Mouse (Mus musculus) MEL (cell line): ENCODE results near the gene Ccdc57. TPM values are rescaled to one million over a fixed set of nuclear protein-coding genes. Genes with fewer than 3 reads are reported as not detected.
A peak's percentile ranks its signal among the peaks of the same experiment; 100 is the strongest.

Experiments used
- DNase-seq: peaks from one replicate; pipeline ENCODE4 v3.0.0; 2011; ENCODE audit warnings: low read depth, low spot score
- H3K27ac ChIP-seq: 2 replicates; pipeline ENCODE4 v1.5.1; 2012; ENCODE audit warnings: low read depth, mild to moderate bottlenecking, control low read depth, low read length, moderate library complexity; ENCODE audit not compliant: control insufficient read depth
- H3K27me3 ChIP-seq, 2 experiments: fragments of 150-350 bp in 1 of 2; sonication (generic) in 1 of 2; 2 replicates each; pipeline ENCODE4 v1.6.1; 2012; ENCODE audit warnings: low read length in 2 of 2, mild to moderate bottlenecking in 2 of 2, improper control_type of control experiment in 1 of 2, moderate library complexity in 1 of 2; ENCODE audit not compliant: insufficient read depth in 2 of 2, control insufficient read depth in 1 of 2
- H3K36me3 ChIP-seq, 2 experiments: 2 replicates each; pipeline ENCODE4 v1.6.1; 2012 to 2014; ENCODE audit warnings: low read length in 2 of 2, improper control_type of control experiment in 1 of 2, inconsistent platforms in 1 of 2, mild to moderate bottlenecking in 1 of 2; ENCODE audit not compliant: insufficient read depth in 2 of 2, control insufficient read depth in 1 of 2
- H3K4me1 ChIP-seq, 2 experiments: fragments of 150-350 bp in 1 of 2; sonication (generic) in 1 of 2; 2 replicates each; pipeline ENCODE4 v1.6.1; 2012; ENCODE audit warnings: low read length in 2 of 2, improper control_type of control experiment in 1 of 2, mild to moderate bottlenecking in 1 of 2; ENCODE audit not compliant: insufficient read depth in 2 of 2, control insufficient read depth in 1 of 2
- H3K4me3 ChIP-seq, 2 experiments: fragments of 150-350 bp in 1 of 2; sonication (generic) in 1 of 2; 2 replicates each; pipeline ENCODE4 v1.5.1; 2012; ENCODE audit warnings: low read depth in 2 of 2, low read length in 2 of 2, mild to moderate bottlenecking in 2 of 2, moderate library complexity in 2 of 2, control low read depth in 1 of 2, improper control_type of control experiment in 1 of 2; ENCODE audit not compliant: control insufficient read depth in 1 of 2, insufficient read depth in 1 of 2
- H3K79me2 ChIP-seq: 2 replicates; pipeline ENCODE4 v1.6.1; 2012; ENCODE audit warnings: mild to moderate bottlenecking, low read length, moderate library complexity; ENCODE audit not compliant: control insufficient read depth, poor library complexity, insufficient read depth
- H3K9ac ChIP-seq: 2 replicates; pipeline ENCODE4 v1.6.1; 2012; ENCODE audit warnings: low read depth, mild to moderate bottlenecking, control low read depth, low read length, moderate library complexity; ENCODE audit not compliant: control insufficient read depth, poor library complexity, severe bottlenecking
- H3K9me3 ChIP-seq: fragments of 150-350 bp; sonication (generic); replicated peaks from 2 replicates; pipeline ENCODE4 v1.6.1; 2012; ENCODE audit warnings: mild to moderate bottlenecking, low read length, improper control_type of control experiment, moderate library complexity; ENCODE audit not compliant: insufficient read depth
- BHLHE40 ChIP-seq: IDR thresholded peaks from 2 replicates; pipeline ENCODE4 v1.6.1; 2012; ENCODE audit warnings: low read depth, mild to moderate bottlenecking, inconsistent platforms, low read length, improper control_type of control experiment, borderline replicate concordance
- CTCF ChIP-seq, 3 experiments: IDR thresholded peaks in 2 of 3; conservative IDR thresholded peaks in 1 of 3; 2 replicates each; pipeline ENCODE4 v1.5.1; 2011 to 2012; ENCODE audit warnings: low read length in 3 of 3, low read depth in 2 of 3, mild to moderate bottlenecking in 2 of 3, improper control_type of control experiment in 1 of 3, inconsistent platforms in 1 of 3, mixed read lengths in 1 of 3, moderate library complexity in 1 of 3; ENCODE audit not compliant: control insufficient read depth in 1 of 3, insufficient read depth in 1 of 3, poor library complexity in 1 of 3, severe bottlenecking in 1 of 3
- E2F4 ChIP-seq: IDR thresholded peaks from 2 replicates; pipeline ENCODE4 v1.6.1; 2011; ENCODE audit warnings: low read depth, low read length, improper control_type of control experiment, borderline replicate concordance
- ELF1 ChIP-seq: IDR thresholded peaks from 2 replicates; pipeline ENCODE4 v1.6.1; 2014; ENCODE audit warnings: low read depth, mild to moderate bottlenecking, inconsistent platforms, low read length, improper control_type of control experiment, moderate library complexity
- EP300 ChIP-seq, 2 experiments: IDR thresholded peaks; 2 replicates each; pipeline ENCODE4 v1.6.1; 2011; ENCODE audit warnings: improper control_type of control experiment in 2 of 2, low read length in 2 of 2, low read depth in 1 of 2, mild to moderate bottlenecking in 1 of 2
- HCFC1 ChIP-seq: IDR thresholded peaks from 2 replicates; pipeline ENCODE4 v1.6.1; 2012; ENCODE audit warnings: low read depth, mild to moderate bottlenecking, inconsistent platforms, low read length, improper control_type of control experiment, moderate library complexity
- JUND ChIP-seq: IDR thresholded peaks from 2 replicates; pipeline ENCODE4 v1.6.1; 2011; ENCODE audit warnings: low read depth, mild to moderate bottlenecking, improper control_type of control experiment, low read length
- MAZ ChIP-seq: IDR thresholded peaks from 2 replicates; pipeline ENCODE4 v1.6.1; 2012; ENCODE audit warnings: low read depth, mild to moderate bottlenecking, inconsistent platforms, low read length, improper control_type of control experiment
- MEF2A ChIP-seq: IDR thresholded peaks from 2 replicates; pipeline ENCODE4 v1.6.1; 2014; ENCODE audit warnings: low read depth, mild to moderate bottlenecking, inconsistent platforms, low read length, improper control_type of control experiment; ENCODE audit not compliant: poor library complexity, insufficient replicate concordance, severe bottlenecking; ENCODE audit errors: extremely low read depth
- MXI1 ChIP-seq: IDR thresholded peaks from 2 replicates; pipeline ENCODE4 v1.6.1; 2011; ENCODE audit warnings: mild to moderate bottlenecking, low read depth, low read length, improper control_type of control experiment
- POLR2A ChIP-seq, 2 experiments: IDR thresholded peaks; 2 replicates each; pipeline ENCODE4 v1.6.1; 2011 to 2012; ENCODE audit warnings: low read length in 2 of 2, mild to moderate bottlenecking in 2 of 2, control low read depth in 1 of 2, improper control_type of control experiment in 1 of 2, low read depth in 1 of 2, moderate library complexity in 1 of 2; ENCODE audit not compliant: control insufficient read depth in 1 of 2, insufficient read depth in 1 of 2, poor library complexity in 1 of 2
- POLR2AphosphoS5 ChIP-seq: IDR thresholded peaks from 2 replicates; pipeline ENCODE4 v1.6.1; 2012; ENCODE audit warnings: low read depth, borderline replicate concordance, mild to moderate bottlenecking, inconsistent platforms, low read length, moderate library complexity, mixed read lengths
- RAD21 ChIP-seq: IDR thresholded peaks from 2 replicates; pipeline ENCODE4 v1.6.1; 2011; ENCODE audit warnings: mild to moderate bottlenecking, low read depth, low read length, improper control_type of control experiment
- RCOR1 ChIP-seq: IDR thresholded peaks from 2 replicates; pipeline ENCODE4 v1.6.1; 2012; ENCODE audit warnings: low read depth, mild to moderate bottlenecking, inconsistent platforms, low read length, improper control_type of control experiment
- SIN3A ChIP-seq: IDR thresholded peaks from 2 replicates; pipeline ENCODE4 v1.6.1; 2012; ENCODE audit warnings: low read length, improper control_type of control experiment, inconsistent platforms
- SMC3 ChIP-seq: IDR thresholded peaks from 2 replicates; pipeline ENCODE4 v1.6.1; 2011; ENCODE audit warnings: low read depth, low read length, improper control_type of control experiment
- TBP ChIP-seq: IDR thresholded peaks from 2 replicates; pipeline ENCODE4 v1.8.0; 2011; ENCODE audit warnings: low read depth, low read length, improper control_type of control experiment
- UBTF ChIP-seq: IDR thresholded peaks from 2 replicates; pipeline ENCODE4 v1.6.1; 2012; ENCODE audit warnings: low read depth, mild to moderate bottlenecking, inconsistent platforms, low read length, improper control_type of control experiment, moderate library complexity, borderline replicate concordance; ENCODE audit not compliant: insufficient read depth
- USF1 ChIP-seq: IDR thresholded peaks from 2 replicates; pipeline ENCODE4 v1.6.1; 2014; ENCODE audit warnings: low read depth, mild to moderate bottlenecking, inconsistent platforms, low read length, improper control_type of control experiment, moderate library complexity
- USF2 ChIP-seq, 2 experiments: IDR thresholded peaks; 2 replicates each; pipeline ENCODE4 v1.6.1; 2011 to 2012; ENCODE audit warnings: improper control_type of control experiment in 2 of 2, low read length in 2 of 2, borderline replicate concordance in 1 of 2, inconsistent platforms in 1 of 2, low read depth in 1 of 2, mild to moderate bottlenecking in 1 of 2; ENCODE audit not compliant: insufficient read depth in 1 of 2
- ZC3H11A ChIP-seq: IDR thresholded peaks from 2 replicates; pipeline ENCODE4 v1.6.1; 2012; ENCODE audit warnings: low read depth, mild to moderate bottlenecking, inconsistent platforms, low read length, improper control_type of control experiment
- ZMIZ1 ChIP-seq: IDR thresholded peaks from 2 replicates; pipeline ENCODE4 v1.6.1; 2012; ENCODE audit warnings: low read depth, mild to moderate bottlenecking, inconsistent platforms, low read length, improper control_type of control experiment, moderate library complexity
- ZNF384 ChIP-seq: IDR thresholded peaks from 2 replicates; pipeline ENCODE4 v1.6.1; 2012; ENCODE audit warnings: low read depth, mild to moderate bottlenecking, inconsistent platforms, low read length, improper control_type of control experiment
- polyA plus RNA-seq, 2 experiments: library from polyadenylated mRNA; stranded (reverse) in 1 of 2; unstranded in 1 of 2; fragments of >175 nt in 1 of 2; fragments of >200 nt in 1 of 2; gene quantifications; 2 replicates each; pipeline versions ENCODE4 v1.2.1 to v1.2.4; 2012; ENCODE audit warnings: low replicate concordance in 2 of 2, low read depth in 1 of 2; ENCODE audit not compliant: insufficient read length in 2 of 2, insufficient read depth in 1 of 2, missing spikeins in 1 of 2
- total RNA-seq: library from RNA; depleted of rRNA; stranded (reverse); fragments of 300-350 nt; gene quantifications from 2 replicates; pipeline ENCODE4 v1.2.3, GENCODE M21; 2012

The Ccdc57 gene
- total and polyA plus RNA-seq, 3 experiments = 5.3 to 7.4 TPM; not detected in 1

GRCm38 (mm10) chr11:120850331-120851030 is 82.2 kb downstream of the Ccdc57 start:
- no peaks in the 10 kb centered on the region for H3K9me3 ChIP-seq
- no peaks in the 10 kb centered on the region for H3K27me3 ChIP-seq
- H3K79me2 ChIP-seq = no peaks in the 10 kb centered on the region
- H3K4me1 ChIP-seq = peaks cover 9 to 14% of the 10 kb centered on the region in 2 experiments
- no peak for TF ChIP-seq HCFC1
- peak; percentile 36; the same call in 1 of the 2 replicates for TF ChIP-seq MAZ
- 0 out of 2 replicates have a peak, but pooled peaks have one; percentile 32 for TF ChIP-seq MXI1
- TF ChIP-seq RAD21 = no peak
- peak; percentile 15 to 53; a peak in 1 of 4 replicates for TF ChIP-seq POLR2A (IDR thresholded peaks at IDR 0.05; ENCODE audit: control insufficient read depth in 1 of 2, insufficient read depth in 1 of 2, low read depth in 1 of 2, low read length in 2 of 2, poor library complexity in 1 of 2)
- TF ChIP-seq SIN3A = 0 out of 2 replicates have a peak, but pooled peaks have one; percentile 46
- TF ChIP-seq ELF1 = peak; percentile 70
- TF ChIP-seq ZNF384 = peak; percentile 83
- peak; percentile 83 for DNase-seq
- H3K4me3 ChIP-seq = no peak overlapping the region
- H3K27ac ChIP-seq = peak overlapping the region; percentile 27
- peak overlapping the region; percentile 37 for H3K9ac ChIP-seq
- peaks cover 0 to 9% of the 10 kb centered on the region in 2 experiments; a peak in 2 of 4 replicates for H3K36me3 ChIP-seq

DNA sequence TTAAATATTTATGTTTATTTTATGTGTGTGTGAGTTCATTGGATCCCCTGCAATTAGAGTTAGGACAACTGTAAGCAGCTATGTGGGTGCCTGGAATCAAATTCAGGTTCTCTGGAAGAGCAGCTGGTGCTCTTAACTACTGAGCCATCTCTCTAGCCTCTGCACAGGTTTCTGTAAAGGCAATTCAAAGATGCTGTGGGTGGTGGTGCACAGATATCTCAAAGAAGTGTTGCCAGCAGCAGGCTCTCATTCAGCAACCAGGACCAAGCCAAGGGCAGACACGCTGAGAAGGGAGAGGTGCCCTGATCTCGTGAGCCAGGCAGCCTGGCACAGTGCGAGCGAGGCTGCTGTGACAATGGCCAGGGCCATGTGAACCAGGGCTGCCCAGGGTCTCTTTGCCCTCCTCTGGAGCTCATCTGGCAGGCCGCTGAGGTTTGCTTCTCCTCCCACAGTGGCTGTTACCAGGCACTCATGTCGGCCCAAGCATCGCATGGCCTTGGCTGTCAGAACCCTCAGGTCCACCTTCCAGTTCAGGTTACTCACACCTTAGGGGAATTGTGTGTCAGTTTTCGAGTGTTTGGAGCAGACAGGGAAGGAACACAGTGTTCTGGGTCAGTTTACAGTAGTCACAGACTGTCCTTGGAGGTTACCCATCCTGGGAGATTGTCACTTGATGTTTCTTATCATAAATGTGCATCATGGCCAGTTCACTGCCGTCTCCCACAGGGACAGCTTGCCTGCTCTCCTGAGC is 85.8 kb downstream of the Ccdc57 start:
- peaks cover 9 to 13% of the 10 kb centered on the region in 2 experiments for H3K4me1 ChIP-seq
- H3K27ac ChIP-seq = no peak overlapping the region
- no peak overlapping the region for H3K9ac ChIP-seq
- TF ChIP-seq USF1 (no peak), UBTF (no peak), ZMIZ1 (no peak), RCOR1 (no peak), E2F4 (no peak), POLR2AphosphoS5 (no peak), BHLHE40 (no peak), ZC3H11A (no peak), TBP (no peak), EP300 (IDR thresholded peaks at IDR 0.05; ENCODE audit: low read depth in 1 of 2, low read length in 2 of 2) (no peak), CTCF (IDR thresholded peaks at IDR 0.05 in 2 of 3, conservative IDR thresholded peaks at IDR 0.05 in 1 of 3; ENCODE audit: control insufficient read depth in 1 of 3, insufficient read depth in 1 of 3, low read depth in 2 of 3, low read length in 3 of 3, poor library complexity in 1 of 3, severe bottlenecking in 1 of 3) (no peak), JUND (no peak), MEF2A (no peak), USF2 (IDR thresholded peaks at IDR 0.05; ENCODE audit: borderline replicate concordance in 1 of 2, insufficient read depth in 1 of 2, low read depth in 1 of 2, low read length in 2 of 2) (no peak), SMC3 (no peak), HCFC1 (no peak), RAD21 (no peak)
- no peaks in the 10 kb centered on the region for H3K79me2 ChIP-seq
- H3K9me3 ChIP-seq = no peaks in the 10 kb centered on the region
- no peak overlapping the region for H3K4me3 ChIP-seq
- no peak for DNase-seq
- peaks cover 0 to 9% of the 10 kb centered on the region in 2 experiments; a peak in 2 of 4 replicates for H3K36me3 ChIP-seq
- H3K27me3 ChIP-seq = no peaks in the 10 kb centered on the region
